Mouse (Mus musculus) cerebellum, postnatal 4 days (tissue): Measurements from ENCODE around the gene Csrp1.

Source experiments
- DNase-seq, 2 experiments: peaks; one replicate each; pipeline ENCODE4 v3.0.0; 2022; ENCODE audit warnings: low spot score in 2 of 2, mixed read lengths in 1 of 2

Gene Csrp1

DNA sequence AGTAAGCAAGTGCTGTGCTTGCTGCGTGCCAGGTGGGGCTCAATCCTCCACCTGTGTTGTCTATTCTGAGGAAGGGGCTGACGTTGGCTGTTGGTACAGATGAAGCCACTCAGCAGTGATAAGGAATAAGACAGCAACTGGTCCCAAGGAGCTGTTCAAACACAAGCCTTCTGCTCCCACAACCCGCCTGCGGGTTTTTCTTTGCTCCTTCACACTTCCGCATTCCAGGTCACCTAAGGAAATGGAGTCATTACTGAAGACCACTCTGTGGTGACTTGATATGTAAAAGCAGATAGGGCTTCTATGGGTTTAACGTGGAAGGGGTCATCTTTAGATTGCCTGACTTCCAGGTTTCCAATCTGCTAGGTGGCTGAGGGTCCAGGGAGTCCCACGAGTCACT is 11.5 kb downstream of the Csrp1 start:
- DNase-seq: no peak

DNA sequence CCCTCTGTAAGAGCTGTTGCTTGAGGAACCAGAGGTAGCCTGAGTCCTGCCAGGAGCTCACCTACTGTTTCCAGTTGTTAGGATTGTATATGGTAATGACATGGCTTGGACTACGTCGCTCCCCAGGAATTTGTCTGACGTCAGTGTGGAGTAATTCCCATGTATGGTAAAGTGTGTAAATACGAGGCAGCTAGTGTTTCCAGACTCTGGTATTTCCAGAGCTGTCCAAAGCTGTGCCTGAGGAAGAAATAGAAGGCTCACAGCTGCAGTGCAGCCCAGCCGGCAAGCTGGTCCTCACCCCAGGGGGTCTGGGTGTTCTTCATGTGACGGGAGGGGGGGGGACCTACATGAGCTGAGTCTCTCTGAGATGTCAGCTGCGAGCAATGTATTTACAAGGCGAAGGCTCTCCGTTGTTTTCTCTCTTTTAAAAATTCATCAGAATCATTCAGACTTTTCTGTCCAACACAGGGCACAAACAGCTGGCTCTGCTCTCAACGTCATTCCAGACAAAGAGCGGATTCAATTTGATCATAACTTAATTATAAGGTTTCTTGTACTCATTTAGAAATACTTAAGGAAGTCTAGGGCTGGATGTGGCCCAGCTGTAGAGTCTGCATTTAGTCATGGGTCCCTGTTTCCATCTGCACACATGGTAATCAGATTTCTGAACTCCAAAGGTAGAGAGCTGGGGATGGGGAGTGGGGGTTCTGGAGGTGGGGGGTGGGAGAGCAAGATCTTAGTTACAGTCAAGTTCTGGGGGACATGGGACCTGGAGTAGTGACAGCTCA is 12.2 kb downstream of the Csrp1 start:
- DNase-seq: no peak

DNA sequence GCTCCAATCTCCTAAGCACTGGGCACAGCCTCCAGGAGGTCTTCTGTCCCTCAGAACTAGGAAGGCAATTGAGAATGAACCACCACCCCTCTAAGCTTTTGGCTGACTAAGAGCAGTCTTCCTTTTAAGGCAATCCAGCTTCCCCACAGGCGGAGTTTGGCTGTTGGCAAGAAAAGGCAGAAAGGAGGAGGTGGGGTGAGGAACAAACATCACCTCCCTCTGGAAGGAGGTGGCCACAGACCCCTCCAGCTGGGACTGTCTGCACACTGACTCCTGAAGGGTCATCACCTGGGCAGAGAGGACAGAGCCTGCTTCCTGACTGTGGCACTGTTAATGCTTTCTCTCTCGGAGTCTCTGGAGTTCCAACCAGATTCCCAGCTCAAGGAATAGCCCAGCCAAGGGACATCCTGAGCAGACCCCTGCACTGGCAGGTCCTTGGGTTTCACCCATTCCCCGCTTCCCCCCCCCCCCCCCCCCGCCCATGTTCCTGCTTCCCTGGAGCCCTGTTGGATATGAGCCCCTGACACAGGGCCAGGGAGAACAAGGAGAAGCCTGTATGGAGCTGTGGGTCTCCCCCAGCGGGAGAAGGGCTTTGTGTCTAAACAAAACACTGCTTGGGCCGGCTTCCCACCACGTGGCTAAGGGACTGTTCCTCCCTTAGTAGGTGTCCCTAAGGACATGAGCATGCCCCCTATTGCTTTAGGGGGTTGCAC is 14.5 kb downstream of the Csrp1 start:
- peak in 1 of 2 experiments; percentile 28 for DNase-seq

DNA sequence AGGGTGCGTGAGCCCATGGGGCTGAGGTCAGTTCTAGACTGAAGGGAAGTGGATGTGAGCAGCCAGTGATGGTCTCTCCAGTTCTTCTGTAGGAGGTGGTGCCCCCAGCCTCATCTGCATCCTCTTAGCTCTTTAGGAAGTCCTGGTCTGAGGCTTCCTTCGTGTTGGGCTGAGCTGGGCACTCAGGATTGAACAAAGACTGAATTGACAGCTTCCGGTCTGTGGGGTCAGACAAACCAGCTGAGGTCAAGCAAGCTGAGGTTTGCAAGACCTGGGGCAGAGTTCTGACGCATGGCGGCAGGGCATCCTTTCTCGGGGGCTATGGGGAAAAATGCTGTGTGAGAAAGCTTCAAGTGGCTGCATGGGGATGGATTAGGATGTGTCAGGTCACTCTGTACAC is 15.6 kb downstream of the Csrp1 start:
- no peak for DNase-seq

DNA sequence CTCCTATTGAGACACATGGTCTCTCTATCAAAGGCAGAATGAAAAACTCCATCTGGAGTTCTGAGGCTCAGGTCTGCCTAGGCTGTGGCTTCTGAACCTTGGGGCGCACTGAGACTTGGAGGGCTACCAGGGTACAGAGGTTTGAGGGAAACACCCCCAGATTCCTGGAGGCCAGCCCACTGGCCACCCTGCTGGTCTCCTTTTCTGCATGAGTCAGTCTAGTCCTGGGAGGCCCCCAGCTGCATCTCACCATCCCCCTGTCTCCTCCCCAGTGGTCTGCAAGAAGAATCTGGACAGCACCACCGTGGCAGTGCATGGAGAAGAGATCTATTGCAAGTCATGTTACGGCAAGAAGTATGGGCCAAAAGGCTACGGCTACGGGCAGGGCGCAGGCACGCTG is 25.1 kb downstream of the Csrp1 start:
- DNase-seq: no peak

DNA sequence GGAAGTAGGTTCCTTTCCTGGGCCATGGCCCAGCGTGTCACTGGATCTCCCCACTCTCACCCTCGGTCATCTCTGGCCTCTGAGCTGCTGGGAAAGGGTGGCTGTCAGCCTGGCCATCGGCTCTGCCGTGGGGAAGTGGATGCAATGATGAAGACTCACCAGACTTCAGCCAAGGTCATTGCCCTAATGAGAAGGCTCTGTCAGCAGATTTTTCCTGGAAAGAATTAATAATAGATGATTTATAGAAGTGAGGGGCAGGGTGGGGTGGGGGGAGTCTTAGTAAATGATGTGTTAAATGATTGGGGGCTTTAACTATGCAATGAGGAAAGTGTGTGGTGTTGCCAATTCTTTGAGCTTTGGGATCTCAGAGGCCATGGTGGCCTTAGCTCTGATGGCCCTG is 26.4 kb downstream of the Csrp1 start:
- no peak for DNase-seq

DNA sequence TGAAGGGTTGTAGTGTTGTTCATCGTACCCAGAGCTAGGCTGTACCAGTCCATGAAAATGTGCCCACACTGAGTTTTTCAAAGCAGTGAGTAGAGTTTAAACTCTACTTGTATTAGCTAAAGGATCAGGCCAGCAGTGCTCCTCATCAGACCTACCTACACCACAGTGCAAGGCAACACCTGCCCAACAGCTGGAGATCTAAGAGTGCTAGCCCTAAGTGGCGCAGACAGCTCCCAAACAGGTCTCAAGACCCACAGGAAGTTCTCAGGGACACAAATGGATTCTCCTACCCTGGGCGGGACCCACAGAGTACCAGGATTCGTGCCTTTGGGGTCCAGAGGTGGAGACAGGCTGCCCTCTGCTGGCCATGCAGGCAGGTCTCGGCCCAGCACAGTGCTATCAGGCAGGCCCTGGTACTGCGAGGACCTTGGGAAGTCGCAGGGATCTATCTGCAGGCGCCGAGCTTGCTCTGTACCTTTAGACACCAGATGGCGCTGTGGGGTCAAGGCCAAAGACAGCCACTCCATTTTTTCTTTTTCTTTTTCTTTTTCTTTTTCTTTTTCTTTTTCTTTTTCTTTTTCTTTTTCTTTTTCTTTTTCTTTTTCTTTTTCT is 33.0 kb downstream of the Csrp1 start:
- DNase-seq: peak; percentile 85 to 95

DNA sequence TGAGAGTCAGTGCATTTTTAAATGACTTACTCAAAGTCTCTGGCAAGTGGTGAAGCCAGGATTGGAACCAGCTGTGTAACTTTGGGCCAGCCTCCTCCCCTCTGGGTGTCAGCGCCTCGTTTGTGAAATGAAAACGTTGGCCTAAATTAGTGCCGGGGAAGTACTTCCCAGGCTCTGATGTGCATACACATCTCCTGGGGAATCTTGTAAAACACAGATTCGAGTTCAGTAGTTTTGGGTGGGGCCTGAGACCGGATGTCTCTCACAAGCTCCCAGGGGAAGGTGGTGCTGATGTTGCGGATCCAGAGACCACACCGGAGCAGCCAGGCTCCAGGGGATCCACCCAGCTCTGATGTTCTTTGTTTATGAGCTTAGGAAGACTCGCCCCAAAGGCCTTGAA is 35.4 kb downstream of the Csrp1 start:
- DNase-seq: no peak

DNA sequence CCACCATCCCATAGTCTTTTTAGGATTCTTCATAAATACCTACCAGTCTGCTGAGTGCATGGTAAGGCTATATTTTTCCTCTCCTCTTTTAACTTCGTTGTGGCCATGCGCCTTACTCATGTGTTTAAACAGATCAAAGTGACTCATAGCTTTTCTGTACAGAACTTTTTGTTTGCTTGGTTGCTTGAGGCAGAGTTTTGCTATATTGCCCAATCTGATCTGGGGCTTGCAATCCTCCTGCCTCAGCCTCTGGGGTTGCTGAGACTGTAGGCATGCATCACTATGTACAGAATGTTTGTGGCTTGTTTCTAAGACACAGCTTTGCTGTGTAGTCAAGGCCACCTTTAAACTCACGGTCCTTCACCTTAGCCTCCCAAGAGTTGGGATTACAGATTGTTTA is 36.1 kb downstream of the Csrp1 start:
- no peak for DNase-seq

DNA sequence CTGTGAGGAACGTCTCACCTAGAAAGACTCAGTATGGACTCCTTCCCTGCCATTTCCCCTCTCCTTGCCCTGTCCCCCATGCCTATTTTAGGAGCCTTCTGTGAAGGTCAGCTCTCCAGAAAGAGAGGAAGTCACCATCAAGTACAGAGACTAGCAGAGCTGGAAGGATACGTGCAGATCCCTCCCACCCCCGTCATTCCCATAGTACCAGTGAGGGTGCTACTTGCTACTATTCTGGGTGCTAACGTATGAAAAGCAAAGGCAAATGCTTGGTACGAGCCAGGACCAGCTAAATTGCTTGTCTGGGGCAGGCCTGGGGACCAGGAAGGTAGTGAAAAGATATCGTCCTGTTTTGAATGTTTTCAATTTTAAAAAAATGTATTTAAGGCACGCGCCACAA is 37.4 kb downstream of the Csrp1 start:
- DNase-seq: no peak

DNA sequence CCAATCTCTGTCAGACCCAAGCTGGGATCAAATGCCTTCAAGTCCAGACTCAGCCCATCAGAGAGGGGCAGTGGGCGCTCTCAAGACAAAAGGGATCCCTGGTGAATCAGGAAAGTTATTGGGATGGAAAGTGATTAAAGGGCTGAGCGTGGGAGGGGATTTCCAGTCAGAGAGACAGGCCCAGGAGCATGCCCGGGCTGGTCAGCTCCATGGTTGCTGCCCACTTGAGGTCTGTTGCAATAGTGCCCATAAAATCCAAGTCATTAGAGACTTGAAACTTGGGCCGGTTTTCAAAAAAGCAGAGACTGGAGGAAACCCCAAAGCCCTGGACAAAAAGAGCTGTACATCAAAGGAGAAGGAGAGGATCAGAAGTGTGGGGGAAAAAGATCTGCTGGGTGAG is 39.8 kb downstream of the Csrp1 start:
- no peak for DNase-seq

DNA sequence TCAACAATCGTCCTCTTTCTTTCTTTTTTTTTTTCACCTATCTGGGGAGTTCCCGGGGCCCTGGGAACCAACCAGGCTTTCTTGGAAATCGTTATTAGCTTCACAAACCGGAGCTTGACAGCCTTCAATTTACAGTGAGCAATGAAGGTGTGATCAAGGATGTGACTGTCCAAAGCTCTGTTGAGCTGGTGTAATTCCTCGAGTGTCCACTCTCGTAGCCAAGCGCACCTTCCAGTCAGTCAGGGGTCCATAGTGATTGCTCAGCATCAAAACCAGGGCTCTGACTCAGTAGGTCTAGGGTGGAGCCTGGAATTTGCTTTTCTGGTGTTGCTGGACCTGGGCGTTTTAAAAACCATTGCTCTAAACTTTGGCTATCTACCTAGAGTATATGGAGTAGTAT is 40.4 kb downstream of the Csrp1 start:
- DNase-seq: no peak

DNA sequence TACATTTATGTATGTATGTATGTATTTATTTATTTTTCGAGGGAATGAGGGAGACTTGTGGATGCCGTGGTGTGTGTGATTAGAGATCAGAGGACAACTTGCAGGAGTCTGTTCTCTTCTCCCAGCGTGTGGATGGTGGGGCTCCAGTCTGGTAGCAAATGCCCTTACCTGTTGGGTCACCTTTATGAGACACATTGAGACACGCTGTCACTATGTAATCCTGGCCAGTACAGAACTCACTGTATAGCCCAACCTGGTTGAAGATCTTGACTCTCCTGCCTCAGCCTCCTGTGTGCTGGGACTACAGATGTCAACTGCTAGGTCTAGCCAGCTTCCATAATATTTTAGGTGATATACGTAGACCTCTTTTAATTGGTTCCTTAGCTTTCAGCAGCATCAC is 41.9 kb downstream of the Csrp1 start:
- DNase-seq: no peak

DNA sequence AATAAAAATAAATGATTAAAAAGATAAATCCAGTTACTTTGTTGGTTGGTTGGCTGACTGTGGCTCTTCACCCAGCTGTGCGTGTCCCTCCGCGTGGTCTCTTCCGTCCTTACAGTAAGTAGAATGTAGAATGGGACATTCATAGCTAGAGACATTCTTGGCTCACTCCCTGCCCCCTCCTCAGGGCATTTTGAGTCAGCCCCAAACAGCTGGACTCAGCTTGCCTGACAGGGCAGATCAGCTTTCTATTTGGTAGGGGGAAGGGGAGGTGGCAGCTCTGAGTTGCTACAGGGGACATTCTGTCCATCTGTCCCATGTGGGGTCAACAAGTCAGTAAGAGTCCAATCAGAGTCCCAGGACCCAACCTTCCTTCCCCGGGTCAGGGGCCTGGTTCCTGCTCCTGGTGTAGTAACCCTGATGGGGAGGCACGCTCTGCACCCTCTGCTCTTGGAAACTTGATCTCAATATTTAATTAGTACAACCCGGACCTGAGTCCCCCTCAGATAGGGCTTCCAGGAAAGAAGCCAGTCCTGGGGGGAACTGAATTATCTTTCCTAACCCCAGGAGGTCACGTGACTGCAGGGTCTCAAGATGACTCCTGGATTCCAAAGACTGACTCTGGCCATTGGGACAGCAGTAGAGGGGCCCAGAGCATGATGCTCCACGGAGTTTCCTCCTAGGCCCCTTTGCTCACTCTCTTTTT is 43.8 kb downstream of the Csrp1 start:
- DNase-seq: no peak

DNA sequence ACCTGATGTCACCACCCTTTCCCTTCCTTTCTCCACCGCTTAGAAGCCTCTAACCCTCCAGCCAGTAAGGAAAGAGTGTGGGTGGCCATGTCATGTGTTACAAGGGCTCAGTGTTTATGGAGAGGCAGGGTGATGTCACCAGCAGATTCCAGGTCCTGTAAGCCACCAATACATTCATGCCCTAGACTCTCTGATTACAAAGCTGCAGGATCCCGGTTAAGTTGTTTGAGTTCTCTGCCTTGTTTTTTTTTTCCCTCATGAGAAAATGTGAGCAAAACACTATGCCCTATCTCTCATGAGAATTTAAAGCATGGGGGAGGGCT is 44.3 kb downstream of the Csrp1 start:
- no peak for DNase-seq

DNA sequence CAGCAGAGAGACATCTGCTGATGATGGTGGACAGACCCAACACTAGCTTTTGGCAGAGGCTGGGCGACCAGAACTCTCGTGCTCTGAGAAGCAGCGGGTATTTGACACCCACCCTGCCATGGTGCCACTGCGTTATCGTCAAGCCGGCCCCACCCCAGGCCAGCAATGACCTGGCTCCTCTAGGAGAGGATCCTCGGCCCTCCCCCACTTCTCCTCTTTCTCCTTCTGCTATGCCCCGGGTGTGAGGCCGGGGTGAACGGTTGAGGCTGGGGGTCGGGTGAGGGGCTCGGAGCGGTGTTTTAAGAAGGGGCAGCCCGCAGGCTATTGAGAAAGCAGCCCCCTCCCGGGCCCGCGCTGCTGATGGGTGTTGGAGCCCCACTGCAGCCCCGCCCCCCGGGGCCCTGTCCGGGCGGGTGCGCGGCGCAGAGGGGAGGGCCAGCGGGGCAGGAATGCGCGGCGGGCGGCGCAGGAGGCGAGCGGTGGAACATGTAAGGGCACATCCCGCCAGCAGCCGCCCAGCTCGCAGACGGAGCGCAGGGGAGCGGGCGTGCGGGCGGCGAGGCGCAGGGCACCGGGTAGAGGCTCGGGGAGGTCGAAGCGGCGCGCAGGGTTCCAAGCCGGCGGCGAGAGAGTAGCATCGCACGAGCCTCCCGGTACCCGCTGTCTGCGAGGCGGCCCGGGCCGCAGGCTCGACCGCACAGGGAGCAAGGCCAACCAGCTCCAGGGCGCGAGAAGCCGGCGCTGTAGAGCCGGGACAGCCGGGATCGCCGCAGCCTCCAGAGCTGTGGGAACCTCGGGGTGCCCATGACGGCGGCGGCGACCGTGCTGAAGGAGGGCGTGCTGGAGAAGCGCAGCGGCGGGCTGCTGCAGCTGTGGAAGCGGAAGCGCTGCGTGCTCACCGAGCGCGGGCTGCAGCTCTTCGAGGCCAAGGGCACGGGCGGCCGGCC is 46.1 kb downstream of the Csrp1 start, which contains the start of gene Phlda3:
Gene Phlda3 (plus strand): TSS at position 475 of the 947 bp plus-strand sequence.
- DNase-seq: peak; percentile 37 to 54

DNA sequence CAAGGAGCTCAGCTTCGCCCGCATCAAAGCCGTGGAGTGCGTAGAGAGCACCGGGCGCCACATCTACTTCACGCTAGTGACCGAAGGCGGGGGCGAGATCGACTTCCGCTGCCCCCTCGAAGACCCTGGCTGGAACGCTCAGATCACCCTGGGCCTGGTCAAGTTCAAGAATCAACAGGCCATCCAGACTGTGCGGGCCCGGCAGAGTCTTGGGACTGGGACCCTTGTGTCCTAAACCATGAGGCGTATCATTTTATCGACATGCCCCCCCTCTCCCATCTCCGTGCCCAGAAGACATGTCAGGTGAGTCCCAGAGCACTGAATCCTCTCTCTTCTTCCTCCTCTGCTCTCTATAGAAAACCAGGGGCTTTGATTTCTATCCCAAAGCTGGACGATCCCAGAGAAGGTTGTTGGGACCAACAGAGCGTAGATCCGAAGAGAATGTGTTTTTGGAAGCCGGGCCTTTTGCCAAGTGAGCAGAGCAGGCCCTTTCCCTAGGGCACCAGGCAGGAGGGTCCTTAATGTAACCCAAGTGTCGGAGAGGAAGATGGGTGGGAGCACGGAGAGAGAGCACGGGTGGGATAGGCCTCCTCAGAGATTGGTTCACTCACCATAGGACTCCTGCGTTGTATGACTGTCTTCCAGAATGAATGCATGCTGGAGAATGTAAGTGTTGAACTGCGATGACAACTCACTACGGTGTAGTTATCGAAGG is 46.9 kb downstream of the Csrp1 start:
- no peak for DNase-seq

DNA sequence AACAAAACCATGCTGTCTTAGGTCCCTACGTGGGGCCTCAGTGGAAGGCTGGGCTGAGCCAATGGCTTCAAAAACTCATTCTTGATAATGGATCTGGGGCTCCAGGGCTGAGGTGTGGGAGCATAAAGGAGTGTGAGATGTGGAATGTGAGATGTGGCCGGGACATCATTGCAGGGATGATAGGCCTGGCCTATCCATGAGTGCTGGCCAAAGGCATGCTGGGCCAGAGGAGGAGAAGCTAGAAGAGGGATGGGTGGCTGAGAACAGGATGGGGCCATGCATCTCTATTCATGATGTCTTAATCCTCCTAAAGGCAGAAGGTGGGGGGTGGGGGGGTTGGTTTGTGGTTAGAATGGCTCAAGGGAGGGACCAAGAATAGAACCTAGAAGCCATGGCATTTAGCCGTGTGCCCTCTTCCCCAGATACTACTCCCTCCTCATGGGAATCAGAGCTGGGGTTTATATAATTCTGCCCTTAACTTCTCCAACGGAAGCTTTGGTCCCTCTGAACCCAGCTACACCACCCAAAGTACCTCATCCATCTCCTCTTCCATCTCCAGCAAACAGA is 47.5 kb downstream of the Csrp1 start:
- no peak for DNase-seq

DNA sequence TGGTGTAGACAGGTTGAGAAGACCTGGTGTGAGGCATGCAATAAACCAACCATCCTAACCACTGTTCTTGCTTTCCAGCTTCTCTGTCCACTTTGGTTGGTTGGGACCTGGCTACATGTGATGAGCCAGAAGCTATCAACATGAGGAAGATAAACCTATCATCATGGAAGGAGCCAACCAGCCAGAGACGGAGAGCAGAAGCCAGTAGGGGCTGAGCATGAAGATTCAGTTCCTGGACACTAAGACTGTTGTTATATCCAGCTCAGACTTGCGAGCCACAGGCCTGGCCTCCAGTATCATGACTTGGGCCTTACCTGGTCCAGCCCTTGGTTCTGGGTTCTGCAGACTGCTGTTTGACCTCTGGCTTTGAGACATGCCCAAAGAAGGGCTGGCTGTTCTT is 48.5 kb downstream of the Csrp1 start:
- DNase-seq: no peak

DNA sequence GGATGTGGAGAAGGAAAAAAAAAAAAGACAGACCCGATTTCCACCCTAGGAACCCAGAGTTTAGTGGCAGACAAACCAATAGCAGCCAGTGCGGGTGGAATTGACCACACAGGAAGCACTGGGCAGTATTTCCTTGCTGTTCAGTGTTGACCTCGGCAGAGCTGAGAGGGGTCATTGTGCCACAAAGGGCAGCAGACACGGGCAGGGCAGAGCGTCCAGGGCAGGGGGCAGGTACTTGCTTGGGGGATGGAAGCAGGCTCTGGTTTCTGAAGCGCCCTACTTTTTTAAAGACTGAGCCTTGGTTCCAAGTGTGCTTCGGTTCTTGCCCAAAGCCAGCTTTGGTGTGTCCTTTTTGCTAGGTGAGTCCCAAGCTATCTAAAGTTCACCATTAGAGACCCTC is 50.4 kb downstream of the Csrp1 start:
- no peak for DNase-seq
